ENCODE assay signal across 9 mouse cellular contexts in genomic region chr2:179681386-179681785, GRCm38 (mm10).
DNase-seq lines count a peak whose midpoint lies in the region; ATAC-seq and TF ChIP-seq lines count a peak whose summit lies in the region.
"Had no signal": no experiment of that assay in that cellular context is flagged by ENCODE, and none has a peak within 500 bp of the region (broad histone marks: within the 10 kb centered on the region; RNA-seq: fewer than 3 reads in every experiment).

No protein-coding gene starts in this region.

- H3K9me3 ChIP-seq in kidney, postnatal 0 days (replicated peaks; ENCODE audit: low read length): no peaks in the 10 kb centered on the region
- H3K9me3 ChIP-seq: neural tube, embryonic 12.5 days had no signal

- H3K4me1 ChIP-seq in kidney, postnatal 0 days (replicated peaks; ENCODE audit: insufficient read depth, low read length): no peaks in the 10 kb centered on the region

- peak; percentile 68 for TF ChIP-seq CTCF in kidney, postnatal 0 days (IDR thresholded peaks at IDR 0.05; ENCODE audit: low read depth)

- peak; percentile 9 to 65 for DNase-seq in adrenal gland, adult (ENCODE audit: inconsistent age in 2 of 2, low spot score in 1 of 2)
- no peak for DNase-seq in adrenal gland, postnatal 4 days (ENCODE audit: low spot score in 2 of 2)
- no peak for DNase-seq in kidney, postnatal 0 days (ENCODE audit: low spot score)
- no peak for DNase-seq in kidney, adult 11 months
- peak; percentile 24 for DNase-seq in adrenal gland, postnatal 25 days
- DNase-seq in kidney, postnatal 4 days: peak; percentile 57 to 66
- DNase-seq in right cerebral cortex, postnatal 4 days: peak; percentile 37
- DNase-seq in Muller cell, postnatal 12 days (ENCODE audit: inconsistent ontology term): no peak

- WGBS in kidney, postnatal 0 days: 79% methylated on average over 1 of the region's 1 CpGs

- no peaks in the 10 kb centered on the region for H3K36me3 ChIP-seq in kidney, postnatal 0 days (ENCODE audit: insufficient read depth, low read length)
- H3K36me3 ChIP-seq: neural tube, embryonic 12.5 days had no signal

- H3K9ac ChIP-seq in kidney, postnatal 0 days (ENCODE audit: low read depth, low read length): no peak overlapping the region
- H3K9ac ChIP-seq: neural tube, embryonic 12.5 days had no signal

- no peak for ATAC-seq in kidney, postnatal 0 days (replicated peaks; ENCODE audit: low FRiP score, low read depth)

- H3K4me2 ChIP-seq in kidney, postnatal 0 days (ENCODE audit: low read length): no peak overlapping the region
- H3K4me2 ChIP-seq: neural tube, embryonic 12.5 days had no signal

- no peak overlapping the region for H3K27ac ChIP-seq in kidney, postnatal 0 days
- H3K27ac ChIP-seq: neural tube, embryonic 12.5 days had no signal

- no peak overlapping the region for H3K4me3 ChIP-seq in kidney, postnatal 0 days (replicated peaks; ENCODE audit: low read depth, low read length)
- H3K4me3 ChIP-seq: neural tube, embryonic 12.5 days had no signal

- H3K27me3 ChIP-seq in kidney, postnatal 0 days (ENCODE audit: insufficient read depth, low read length): no peaks in the 10 kb centered on the region
- H3K27me3 ChIP-seq: neural tube, embryonic 12.5 days had no signal

Comparison
In these comparisons a context has a peak if more than half of its experiments do, and no peak if none do; other contexts are left out.
1. DNase-seq: peak in adrenal gland, adult (2 of 2), adrenal gland, postnatal 25 days (single experiment), kidney, postnatal 4 days (2 of 2) and right cerebral cortex, postnatal 4 days (single experiment); none in adrenal gland, postnatal 4 days (0 of 2), kidney, postnatal 0 days (single experiment), kidney, adult 11 months (single experiment) and Muller cell, postnatal 12 days (single experiment).